Mouse (Mus musculus) erythroblast, embryonic 14.5 days (primary cell): ENCODE results near the gene Hipk4.

Experiments used
- GATA1 ChIP-seq: IDR thresholded peaks from 2 replicates; pipeline ENCODE4 v1.6.1; 2012; ENCODE audit warnings: low read length, inconsistent platforms, mixed read lengths
- TAL1 ChIP-seq: IDR thresholded peaks from 3 replicates; pipeline ENCODE4 v1.6.1; 2012; ENCODE audit warnings: low read length, inconsistent platforms, mixed read lengths

GRCm38 (mm10) chr7:27480506-27480905 lies 42.6 kb upstream of the Hipk4 start:
- TF ChIP-seq GATA1 (no peak), TAL1 (no peak)
